Mouse (Mus musculus) ES-E14 (cell line): ENCODE results near the gene Ackr2. TPM values are rescaled to one million over a fixed set of nuclear protein-coding genes. Genes with fewer than 3 reads are reported as not detected.
A peak's percentile ranks its signal among the peaks of the same experiment; 100 is the strongest.

Experiments used
- DNase-seq: peaks from one replicate; pipeline ENCODE4 v3.0.0-alpha.2; 2013; ENCODE audit warnings: low read depth, low spot score
- H3K27ac ChIP-seq: 2 replicates; pipeline ENCODE4 v1.5.1; 2012; ENCODE audit warnings: low read depth, mild to moderate bottlenecking, low read length, moderate library complexity, mixed read lengths; ENCODE audit not compliant: poor library complexity, insufficient read depth, severe bottlenecking
- H3K36me3 ChIP-seq: 2 replicates; pipeline ENCODE4 v1.6.1; 2012; ENCODE audit warnings: mild to moderate bottlenecking, low read length, moderate library complexity, mixed read lengths; ENCODE audit not compliant: control insufficient read depth, poor library complexity, insufficient read depth, severe bottlenecking
- H3K4me1 ChIP-seq, 2 experiments: fragments of 150-350 bp in 1 of 2; sonication (generic) in 1 of 2; 2 replicates each; pipeline ENCODE4 v1.6.1; 2012; ENCODE audit warnings: low read length in 2 of 2, mild to moderate bottlenecking in 1 of 2, mixed read lengths in 1 of 2; ENCODE audit not compliant: control insufficient read depth in 2 of 2, insufficient read depth in 2 of 2, poor library complexity in 1 of 2
- H3K4me3 ChIP-seq, 2 experiments: fragments of 150-350 bp in 1 of 2; sonication (generic) in 1 of 2; 2 replicates each; pipeline ENCODE4 v1.5.1; 2012; ENCODE audit warnings: low read length in 2 of 2, low read depth in 1 of 2, mild to moderate bottlenecking in 1 of 2, mixed read lengths in 1 of 2; ENCODE audit not compliant: insufficient read depth in 1 of 2, poor library complexity in 1 of 2, severe bottlenecking in 1 of 2
- H3K9ac ChIP-seq: 2 replicates; pipeline ENCODE4 v1.6.1; 2012; ENCODE audit warnings: low read depth, mild to moderate bottlenecking, low read length, mixed read lengths; ENCODE audit not compliant: poor library complexity, insufficient read depth, severe bottlenecking
- H3K9me3 ChIP-seq: fragments of 150-350 bp; sonication (generic); 2 replicates; pipeline ENCODE4 v1.6.1; 2012; ENCODE audit warnings: low read depth, mild to moderate bottlenecking, low read length; ENCODE audit not compliant: control insufficient read depth, insufficient read depth
- CHD2 ChIP-seq: IDR thresholded peaks from 2 replicates; pipeline ENCODE4 v1.6.1; 2014; ENCODE audit warnings: mild to moderate bottlenecking, low read depth, low read length, inconsistent platforms
- HCFC1 ChIP-seq: IDR thresholded peaks from 2 replicates; pipeline ENCODE4 v1.6.1; 2012; ENCODE audit warnings: low read length, inconsistent platforms, borderline replicate concordance; ENCODE audit not compliant: insufficient read depth
- MAFK ChIP-seq: IDR thresholded peaks from 2 replicates; pipeline ENCODE4 v1.6.1; 2014; ENCODE audit warnings: mild to moderate bottlenecking, low read depth, low read length, inconsistent platforms; ENCODE audit not compliant: insufficient read depth
- ZC3H11A ChIP-seq: IDR thresholded peaks from 2 replicates; pipeline ENCODE4 v1.6.1; 2012; ENCODE audit warnings: low read depth, mild to moderate bottlenecking, inconsistent platforms, low read length, borderline replicate concordance
- ZNF384 ChIP-seq: IDR thresholded peaks from 2 replicates; pipeline ENCODE4 v1.6.1; 2012; ENCODE audit warnings: low read depth, low read length, inconsistent platforms
- in situ Hi-C, 2 experiments: fragments of 600-800 bp; cut with MboI; formaldehyde crosslinking; loops; one replicate each; pipeline ENCODE4 v1.15.1; 2025; ENCODE audit warnings: low sequenced_read_pairs in 2 of 2, inconsistent platforms in 1 of 2; ENCODE audit not compliant: unreplicated experiment in 2 of 2
- total RNA-seq: library from RNA; depleted of rRNA; stranded (reverse); fragments of 300-350 nt; gene quantifications from 2 replicates; pipeline ENCODE4 v1.2.3, GENCODE M21; 2012

The Ackr2 gene
- total RNA-seq, 1 experiment = 0.22 TPM

- Histone ChIP-seq H3K4me3 (no peak overlapping the region), H3K4me1 (no peaks in the 10 kb centered on the region), H3K36me3 (no peaks in the 10 kb centered on the region), H3K27ac (no peak overlapping the region), H3K9me3 (no peaks in the 10 kb centered on the region), H3K9ac (no peak overlapping the region)
- no peak for TF ChIP-seq MAFK
- no peak for TF ChIP-seq ZNF384
- TF ChIP-seq CHD2 = no peak
- no peak for TF ChIP-seq HCFC1
- no peak for TF ChIP-seq ZC3H11A
- in situ Hi-C loops = no loop called here
- no peak for DNase-seq
These were observed 30.3 kb downstream of the Ackr2 start for GRCm38 (mm10) chr9:121928498-121928897.

- no peak overlapping the region for H3K27ac ChIP-seq
- no peak for DNase-seq
- H3K9ac ChIP-seq = no peak overlapping the region
- no peak for TF ChIP-seq HCFC1
- TF ChIP-seq ZNF384 = no peak
- no peak for TF ChIP-seq MAFK
- TF ChIP-seq ZC3H11A = no peak
- TF ChIP-seq CHD2 = no peak
- in situ Hi-C loops = no loop called here
- H3K9me3 ChIP-seq = no peaks in the 10 kb centered on the region
- H3K4me3 ChIP-seq = no peak overlapping the region
- H3K4me1 ChIP-seq = no peaks in the 10 kb centered on the region
- no peaks in the 10 kb centered on the region for H3K36me3 ChIP-seq
These were observed 36.7 kb downstream of the Ackr2 start for GRCm38 (mm10) chr9:121934856-121935255.

- in situ Hi-C loops = no loop called here
These were observed 38.8 kb downstream of the Ackr2 start for GRCm38 (mm10) chr9:121936952-121937351.

GRCm38 (mm10) chr9:121937451-121937864, 39.3 kb downstream of the Ackr2 start:
- in situ Hi-C loops = no loop called here
- TF ChIP-seq CHD2 (no peak), HCFC1 (no peak), MAFK (no peak), ZC3H11A (no peak)
- Histone ChIP-seq H3K4me3 (no peak overlapping the region), H3K36me3 (no peaks in the 10 kb centered on the region), H3K9me3 (no peaks in the 10 kb centered on the region), H3K9ac (no peak overlapping the region), H3K4me1 (no peaks in the 10 kb centered on the region), H3K27ac (no peak overlapping the region)
- DNase-seq = no peak

More at GRCm38 (mm10) chr9:121936952-121937351, 38.8 kb downstream of the Ackr2 start:
- no peak for DNase-seq
- peak overlapping the region in 1 of 2 experiments; percentile 3; a peak in 1 of 4 replicates for H3K4me3 ChIP-seq
- H3K36me3 ChIP-seq = no peaks in the 10 kb centered on the region
- 0 out of 2 replicates have a peak, but pooled peaks have one; percentile 42 for TF ChIP-seq CHD2
- no peak for TF ChIP-seq ZC3H11A
- no peaks in the 10 kb centered on the region for H3K9me3 ChIP-seq
- no peak overlapping the region for H3K9ac ChIP-seq
- no peak overlapping the region for H3K27ac ChIP-seq
- H3K4me1 ChIP-seq = no peaks in the 10 kb centered on the region

- no peaks in the 10 kb centered on the region for H3K9me3 ChIP-seq
- no peak for TF ChIP-seq HCFC1
- TF ChIP-seq CHD2 = no peak
- TF ChIP-seq ZC3H11A = no peak
- no peak for TF ChIP-seq MAFK
- H3K36me3 ChIP-seq = no peaks in the 10 kb centered on the region
- H3K9ac ChIP-seq = no peak overlapping the region
- H3K27ac ChIP-seq = no peak overlapping the region
- no peak for DNase-seq
- H3K4me1 ChIP-seq = no peaks in the 10 kb centered on the region
- in situ Hi-C loops = no loop called here
- H3K4me3 ChIP-seq = peak overlapping the region in 1 of 2 experiments; percentile 34; a peak in 2 of 4 replicates
These were observed 39.8 kb downstream of the Ackr2 start for GRCm38 (mm10) chr9:121937944-121938355.
